ENCODE assay signal across 8 mouse cellular contexts in genomic region chr7:73594492-73595139, GRCm38 (mm10). TPM values are rescaled to one million over a fixed set of nuclear protein-coding genes. Genes with fewer than 3 reads are reported as not detected.
DNase-seq lines count a peak whose midpoint lies in the region; ATAC-seq and TF ChIP-seq lines count a peak whose summit lies in the region.

No protein-coding gene starts in this region.

- DNase-seq in testis, postnatal 10 days (ENCODE audit: low spot score), result no peak
- peak; percentile 62 for DNase-seq in embryo, embryonic 11.5 days (ENCODE audit: low read depth, low spot score)
- DNase-seq in heart, postnatal 10 days, result peak; percentile 67 to 71
- DNase-seq in liver, result peak; percentile 54
- DNase-seq in ovary, postnatal 14 days (ENCODE audit: low spot score), result no peak
- no peak for DNase-seq in left cerebral cortex, adult 11 months (ENCODE audit: low spot score)

- no peaks in the 10 kb centered on the region for H3K36me3 ChIP-seq in testis, adult 2 months (ENCODE audit: control insufficient read depth, insufficient read depth, low read length)
- no peaks in the 10 kb centered on the region for H3K36me3 ChIP-seq in neural tube, embryonic 13.5 days

- no peaks in the 10 kb centered on the region for H3K27me3 ChIP-seq in testis, adult 2 months (ENCODE audit: control insufficient read depth, insufficient read depth, low read length)
- no peaks in the 10 kb centered on the region for H3K27me3 ChIP-seq in neural tube, embryonic 13.5 days

- TF ChIP-seq CTCF in testis, adult 2 months (IDR thresholded peaks at IDR 0.05; ENCODE audit: control insufficient read depth, insufficient read depth, insufficient replicate concordance, low read depth, low read length), result no peak

- H3K9ac ChIP-seq in neural tube, embryonic 13.5 days, result peak overlapping the region; percentile 64

- WGBS in neural tube, embryonic 13.5 days, result 1% methylated on average over 14 of the region's 14 CpGs

- H3K9me3 ChIP-seq in neural tube, embryonic 13.5 days, result no peaks in the 10 kb centered on the region

- peak overlapping the region; percentile 15 for H3K4me3 ChIP-seq in testis, adult 2 months (ENCODE audit: control insufficient read depth, low read depth, low read length)
- H3K4me3 ChIP-seq in neural tube, embryonic 13.5 days, result peak overlapping the region; percentile 31

- H3K4me1 ChIP-seq in testis, adult 2 months (ENCODE audit: control insufficient read depth, insufficient read depth, low read length), result no peaks in the 10 kb centered on the region; the same call in none of the 2 replicates
- peaks cover 52% of the 10 kb centered on the region for H3K4me1 ChIP-seq in neural tube, embryonic 13.5 days (replicated peaks)

- ATAC-seq in neural tube, embryonic 13.5 days (ENCODE audit: low read depth), result no peak

- intact Hi-C loops in heart, postnatal 10 days (cut with DNase I), result loop anchor here (1.0 kb wide), 2 partner anchors 22 to 37 kb away; no protein-coding TSS in a partner anchor

- H3K27ac ChIP-seq in testis, adult 2 months (ENCODE audit: control insufficient read depth, insufficient read depth, low read depth, low read length), result peak overlapping the region; percentile 78
- H3K27ac ChIP-seq in neural tube, embryonic 13.5 days (replicated peaks), result peak overlapping the region; percentile 92

- peak overlapping the region; percentile 62 for H3K4me2 ChIP-seq in neural tube, embryonic 13.5 days

- no peak for TF ChIP-seq POLR2A in testis, adult 2 months (IDR thresholded peaks at IDR 0.05; ENCODE audit: control insufficient read depth, low read depth, low read length)

RNA-seq across cellular contexts. Expression of gene Chd2, which starts 53.0 kb away (rescaled TPM):
- polyA plus RNA-seq in testis, adult 2 months (2012; rRNA removed), result 17.7 and 20.6 TPM in 2 replicates
- total RNA-seq in heart, postnatal 10 days (2021), result 10 to 100 TPM; 62.3 to 63.3 TPM
- polyA plus RNA-seq in neural tube, embryonic 13.5 days (2015; fragmentation: Nextera tagmentation; extraction: Ambion mirVana), result 34.6 and 45.5 TPM in 2 replicates

Comparison
In these comparisons a context has a peak if more than half of its experiments do, and no peak if none do; other contexts are left out.
1. DNase-seq: peak in embryo, embryonic 11.5 days (single experiment), heart, postnatal 10 days (2 of 2) and liver (single experiment); none in testis, postnatal 10 days (single experiment), ovary, postnatal 14 days (single experiment) and left cerebral cortex, adult 11 months (single experiment).